Mouse (Mus musculus) myocyte (in vitro differentiated cells): ENCODE results near the gene Akt2.

ENCODE experiments used
- E2F4 ChIP-seq: IDR thresholded peaks from one replicate; pipeline ENCODE4 v1.6.1; 2011; ENCODE audit warnings: mild to moderate bottlenecking, control low read depth, moderate library complexity; ENCODE audit not compliant: insufficient read depth
- MAX ChIP-seq: IDR thresholded peaks from one replicate; pipeline ENCODE4 v1.6.1; 2011; ENCODE audit warnings: low read depth, mild to moderate bottlenecking, control low read depth
- POLR2A ChIP-seq: IDR thresholded peaks from one replicate; pipeline ENCODE4 v1.6.1; 2011; ENCODE audit warnings: low read depth, mild to moderate bottlenecking, control low read depth, moderate library complexity; ENCODE audit not compliant: insufficient read length
- POLR2AphosphoS2 ChIP-seq: IDR thresholded peaks from one replicate; pipeline ENCODE4 v1.6.1; 2011; ENCODE audit warnings: low read depth, control low read depth; ENCODE audit not compliant: insufficient read length
- TCF12 ChIP-seq: IDR thresholded peaks from one replicate; pipeline ENCODE4 v1.6.1; 2011; ENCODE audit warnings: mild to moderate bottlenecking, control low read depth; ENCODE audit not compliant: poor library complexity, insufficient read depth, severe bottlenecking
- USF1 ChIP-seq: IDR thresholded peaks from one replicate; pipeline ENCODE4 v1.6.1; 2011; ENCODE audit warnings: low read depth, mild to moderate bottlenecking, control low read depth, moderate library complexity

- TF ChIP-seq USF1: no peak
- no peak for TF ChIP-seq TCF12
- TF ChIP-seq POLR2A: no peak
- TF ChIP-seq E2F4: no peak
- TF ChIP-seq MAX: no peak
- TF ChIP-seq POLR2AphosphoS2: no peak
Observed at GRCm38 (mm10) chr7:27543851-27544250, 47.5 kb upstream of the Akt2 start.
